Mouse (Mus musculus): ENCODE data around the gene Bricd5. TPM values are rescaled to one million over a fixed set of nuclear protein-coding genes. Genes with fewer than 3 reads are reported as not detected.
A peak's percentile ranks its signal among the peaks of the same experiment; 100 is the strongest.

Gene Bricd5
- polyA plus RNA-seq, 1 experiment from 2014 or later = 0.44 TPM

DNA sequence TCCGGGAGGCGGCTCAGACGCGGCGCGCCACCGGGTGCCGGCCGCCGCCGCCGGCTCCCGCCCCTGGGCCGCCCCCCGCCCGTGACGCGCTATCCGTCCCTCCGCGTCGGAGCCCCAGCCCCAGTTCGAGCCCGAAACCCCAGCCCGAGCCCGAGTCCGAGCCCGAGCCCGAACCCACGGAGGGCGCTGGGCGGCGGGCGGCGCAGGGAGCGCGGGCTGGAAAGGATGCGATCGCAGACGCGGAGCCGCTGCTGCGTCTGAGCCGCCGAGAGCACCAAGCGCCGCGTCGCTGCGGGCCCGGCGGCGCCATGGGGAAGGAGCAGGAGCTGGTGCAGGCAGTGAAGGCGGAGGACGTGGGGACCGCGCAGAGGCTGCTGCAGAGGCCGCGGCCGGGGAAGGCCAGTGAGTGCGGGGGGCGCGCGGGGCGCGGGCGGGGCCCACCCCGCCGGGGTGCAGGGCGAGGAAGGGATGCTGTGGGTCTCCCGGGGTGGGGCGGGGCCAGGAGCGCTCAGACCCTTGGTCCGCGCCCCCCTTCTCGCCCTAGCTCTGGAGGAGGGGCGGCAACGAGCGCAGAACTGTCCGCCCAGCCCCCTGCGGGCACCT, 15.1 kb downstream of the Bricd5 start:
- under 1% methylated on average over 68 of the region's 81 CpGs for WGBS
- peak overlapping the region; percentile 68 for H3K9ac ChIP-seq
- peaks cover 22% of the 10 kb centered on the region for H3K4me1 ChIP-seq
- 0 out of 2 replicates have a peak overlapping the region, but pooled peaks have one; percentile 34 for H3K27ac ChIP-seq (replicated peaks)
- peak overlapping the region; percentile 68 for H3K4me3 ChIP-seq (replicated peaks)
- ATAC-seq (ENCODE audit: insufficient number of reproducible peaks, low FRiP score, low TSS enrichment, low read depth) = peak; percentile 66
- H3K36me3 ChIP-seq = no peaks in the 10 kb centered on the region
- H3K9me3 ChIP-seq (replicated peaks) = no peaks in the 10 kb centered on the region
- H3K4me2 ChIP-seq (replicated peaks) = peak overlapping the region; percentile 98
- H3K27me3 ChIP-seq = peaks cover 23% of the 10 kb centered on the region

DNA sequence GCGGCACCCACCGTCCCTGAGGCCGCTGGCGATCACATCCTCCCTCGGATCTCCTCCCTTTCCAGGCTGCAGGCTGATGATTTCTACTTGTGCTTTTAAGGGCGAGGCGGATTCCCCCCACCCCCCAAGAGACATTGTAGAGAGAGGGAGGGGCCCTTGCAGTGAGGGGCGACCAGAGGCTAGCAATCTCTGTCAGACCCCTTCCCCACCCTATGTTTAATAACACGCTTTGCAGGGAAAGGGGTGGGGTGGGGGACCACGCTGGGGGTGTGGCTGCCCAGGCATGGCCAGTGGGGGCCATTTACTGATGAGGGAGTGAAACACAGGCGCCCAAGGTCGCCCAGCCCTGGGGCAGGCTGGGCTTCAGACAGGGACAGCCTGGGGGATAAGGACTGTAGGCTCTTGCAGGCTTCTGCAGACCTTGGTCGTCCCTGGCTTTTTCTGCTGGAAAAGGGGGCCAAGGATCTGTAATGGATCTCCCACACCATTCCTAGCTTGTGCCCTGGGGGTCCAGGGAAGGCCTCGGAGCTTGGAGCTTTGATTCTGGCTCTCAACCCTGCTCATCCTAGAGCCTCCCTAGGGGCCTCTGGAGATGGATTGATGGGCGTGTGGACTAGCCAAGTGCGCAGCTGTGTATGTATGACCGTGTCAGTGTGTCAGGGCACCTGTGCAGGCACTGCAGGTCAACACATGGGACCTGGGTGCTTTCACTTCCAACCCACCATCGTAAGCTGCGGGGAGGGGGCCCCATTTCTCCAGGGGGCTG, 15.8 kb downstream of the Bricd5 start:
- no peaks in the 10 kb centered on the region for H3K36me3 ChIP-seq
- peak overlapping the region; percentile 98 for H3K4me2 ChIP-seq (replicated peaks)
- H3K4me3 ChIP-seq (replicated peaks) = peak overlapping the region; percentile 68
- 21% methylated on average over 19 of the region's 19 CpGs for WGBS
- ATAC-seq (ENCODE audit: insufficient number of reproducible peaks, low FRiP score, low TSS enrichment, low read depth) = no peak
- peak overlapping the region; percentile 68 for H3K9ac ChIP-seq
- H3K27ac ChIP-seq (replicated peaks) = no peak overlapping the region
- H3K9me3 ChIP-seq (replicated peaks) = no peaks in the 10 kb centered on the region
- peaks cover 22% of the 10 kb centered on the region for H3K4me1 ChIP-seq
- H3K27me3 ChIP-seq = peaks cover 23% of the 10 kb centered on the region

- Histone ChIP-seq H3K4me2 (replicated peaks) (no peak overlapping the region), H3K27ac (replicated peaks) (no peak overlapping the region)
- WGBS = 78% methylated on average over 4 of the region's 4 CpGs
Observed at GRCm38 (mm10) chr17:24490399-24490798, 16.7 kb downstream of the Bricd5 start.

DNA sequence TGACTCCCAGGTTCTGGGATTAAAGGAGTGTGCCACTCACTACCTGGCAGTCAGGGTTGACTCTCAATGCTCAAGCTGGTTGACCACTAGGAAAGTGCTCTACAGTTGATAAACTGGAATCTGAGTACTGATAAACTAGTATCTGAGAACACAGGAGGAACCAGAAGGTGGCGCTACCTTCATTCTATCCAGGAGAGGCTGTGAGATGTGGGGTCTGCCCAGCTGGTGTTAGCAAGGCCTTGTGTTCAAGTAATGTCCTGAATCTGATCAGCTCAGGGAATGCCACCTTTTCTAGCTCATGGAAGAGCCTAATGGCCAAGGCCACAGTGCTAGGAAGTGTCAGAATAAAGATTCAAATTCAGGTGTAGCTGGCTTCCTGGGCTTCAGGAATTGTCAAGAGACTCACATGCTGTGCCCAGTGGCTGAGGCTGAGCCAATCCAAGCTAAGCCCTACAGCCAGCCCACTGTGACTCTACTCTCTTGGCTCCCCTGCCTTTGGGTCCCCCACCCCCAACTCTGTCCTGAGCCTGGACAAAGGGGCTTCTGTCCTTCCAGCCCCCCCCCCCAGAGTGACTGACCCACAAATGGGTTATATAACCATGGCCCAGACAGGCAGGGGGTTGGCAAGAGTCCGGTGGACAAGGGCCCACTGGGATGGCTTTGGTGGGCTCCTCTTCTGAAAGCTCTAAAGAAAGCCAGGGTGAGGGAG, 21.1 kb downstream of the Bricd5 start:
- Histone ChIP-seq H3K9me3 (replicated peaks) (no peaks in the 10 kb centered on the region), H3K27ac (replicated peaks) (no peak overlapping the region), H3K9ac (no peak overlapping the region), H3K4me1 (no peaks in the 10 kb centered on the region), H3K4me2 (replicated peaks) (no peak overlapping the region), H3K27me3 (peaks cover 6% of the 10 kb centered on the region), H3K36me3 (no peaks in the 10 kb centered on the region), H3K4me3 (replicated peaks) (no peak overlapping the region)
- whole genome bisulfite sequencing = 39% methylated on average over 2 of the region's 2 CpGs
- no peak for ATAC-seq (ENCODE audit: insufficient number of reproducible peaks, low FRiP score, low TSS enrichment, low read depth)

More at GRCm38 (mm10) chr17:24490399-24490798, 16.7 kb downstream of the Bricd5 start:
- ATAC-seq (ENCODE audit: insufficient number of reproducible peaks, low FRiP score, low TSS enrichment, low read depth) = no peak
- Histone ChIP-seq H3K36me3 (no peaks in the 10 kb centered on the region), H3K4me3 (replicated peaks) (no peak overlapping the region), H3K27me3 (peaks cover 23% of the 10 kb centered on the region), H3K9ac (no peak overlapping the region), H3K9me3 (replicated peaks) (no peaks in the 10 kb centered on the region), H3K4me1 (peaks cover 20% of the 10 kb centered on the region)

DNA sequence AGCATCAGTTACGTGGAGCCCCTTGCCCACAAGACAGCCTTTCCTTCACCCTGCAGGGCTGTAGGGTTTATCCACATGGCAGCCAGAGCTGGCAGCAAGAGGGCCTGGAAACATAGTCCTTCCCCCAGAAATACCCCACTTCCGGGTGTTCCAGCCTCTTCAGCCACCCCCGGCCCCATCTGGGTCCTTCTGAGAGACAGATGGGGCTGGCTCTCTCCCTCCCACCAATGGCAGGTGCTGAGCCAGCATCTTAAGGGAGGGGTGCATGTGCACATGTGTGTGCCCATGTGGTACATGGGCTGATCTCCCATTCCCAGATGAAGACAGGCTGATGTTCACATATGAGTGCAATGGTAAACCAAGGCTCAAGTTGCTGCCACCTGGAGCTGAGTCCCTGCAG, 21.8 kb downstream of the Bricd5 start:
- Histone ChIP-seq H3K9ac (no peak overlapping the region), H3K9me3 (replicated peaks) (no peaks in the 10 kb centered on the region), H3K4me1 (no peaks in the 10 kb centered on the region), H3K4me2 (replicated peaks) (no peak overlapping the region), H3K4me3 (replicated peaks) (no peak overlapping the region), H3K27me3 (no peaks in the 10 kb centered on the region), H3K27ac (replicated peaks) (no peak overlapping the region), H3K36me3 (no peaks in the 10 kb centered on the region)
- no peak for ATAC-seq (ENCODE audit: insufficient number of reproducible peaks, low FRiP score, low TSS enrichment, low read depth)
- WGBS = 62% methylated on average over 3 of the region's 3 CpGs

DNA sequence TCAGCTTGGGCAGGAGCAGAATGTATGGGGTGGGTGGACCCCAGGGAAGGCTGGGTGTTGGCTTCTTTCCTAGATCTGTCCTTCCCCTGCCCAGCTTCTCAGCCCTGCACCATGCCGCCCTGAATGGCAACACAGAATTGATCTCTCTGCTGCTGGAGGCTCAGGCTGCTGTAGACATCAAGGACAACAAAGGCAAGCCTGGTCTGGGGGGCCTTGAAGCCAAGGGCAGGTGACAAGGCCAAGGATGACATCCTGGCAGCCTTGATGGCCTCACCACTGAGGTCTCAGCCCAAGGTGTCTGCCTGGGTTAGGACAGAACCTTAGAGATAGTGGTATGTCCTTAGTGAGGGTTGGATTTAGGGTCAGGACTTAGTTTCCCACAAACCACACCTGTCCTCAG, 22.3 kb downstream of the Bricd5 start:
- H3K27me3 ChIP-seq = no peaks in the 10 kb centered on the region
- no peaks in the 10 kb centered on the region for H3K4me1 ChIP-seq
- H3K4me3 ChIP-seq (replicated peaks) = no peak overlapping the region
- 82% methylated on average over 1 of the region's 1 CpGs for WGBS
- H3K9ac ChIP-seq = no peak overlapping the region
- no peak for ATAC-seq (ENCODE audit: insufficient number of reproducible peaks, low FRiP score, low TSS enrichment, low read depth)
- H3K4me2 ChIP-seq (replicated peaks) = no peak overlapping the region
- no peaks in the 10 kb centered on the region for H3K36me3 ChIP-seq
- H3K27ac ChIP-seq (replicated peaks) = no peak overlapping the region
- H3K9me3 ChIP-seq (replicated peaks) = no peaks in the 10 kb centered on the region

DNA sequence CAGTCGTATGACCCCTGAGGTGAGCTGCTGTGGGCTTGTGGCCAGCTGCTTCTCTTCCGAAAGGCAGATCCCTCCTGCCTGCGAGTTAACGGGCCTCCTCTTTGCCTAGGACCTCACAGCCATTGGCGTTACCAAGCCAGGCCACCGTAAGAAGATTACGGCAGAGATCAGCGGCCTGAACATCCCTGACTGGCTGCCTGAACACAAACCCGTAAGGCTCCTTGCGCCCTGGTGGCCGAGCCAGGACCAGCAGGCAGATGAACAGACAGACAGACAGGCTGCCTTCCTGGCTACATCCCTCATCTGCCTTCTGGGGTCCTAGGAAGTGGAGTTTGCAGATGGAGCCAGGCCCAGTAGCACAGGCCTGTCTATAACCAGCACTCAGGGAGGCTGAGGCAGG, 28.5 kb downstream of the Bricd5 start:
- 0 out of 2 replicates have a peak, but pooled peaks cover 4% of the 10 kb centered on the region for H3K36me3 ChIP-seq
- H3K27ac ChIP-seq (replicated peaks) = no peak overlapping the region
- peaks cover 12% of the 10 kb centered on the region for H3K4me1 ChIP-seq
- no peak overlapping the region for H3K4me2 ChIP-seq (replicated peaks)
- H3K9ac ChIP-seq = no peak overlapping the region
- WGBS = 50% methylated on average over 11 of the region's 11 CpGs
- H3K27me3 ChIP-seq = no peaks in the 10 kb centered on the region
- no peaks in the 10 kb centered on the region for H3K9me3 ChIP-seq (replicated peaks)
- H3K4me3 ChIP-seq (replicated peaks) = no peak overlapping the region
- ATAC-seq (ENCODE audit: insufficient number of reproducible peaks, low FRiP score, low TSS enrichment, low read depth) = no peak

DNA sequence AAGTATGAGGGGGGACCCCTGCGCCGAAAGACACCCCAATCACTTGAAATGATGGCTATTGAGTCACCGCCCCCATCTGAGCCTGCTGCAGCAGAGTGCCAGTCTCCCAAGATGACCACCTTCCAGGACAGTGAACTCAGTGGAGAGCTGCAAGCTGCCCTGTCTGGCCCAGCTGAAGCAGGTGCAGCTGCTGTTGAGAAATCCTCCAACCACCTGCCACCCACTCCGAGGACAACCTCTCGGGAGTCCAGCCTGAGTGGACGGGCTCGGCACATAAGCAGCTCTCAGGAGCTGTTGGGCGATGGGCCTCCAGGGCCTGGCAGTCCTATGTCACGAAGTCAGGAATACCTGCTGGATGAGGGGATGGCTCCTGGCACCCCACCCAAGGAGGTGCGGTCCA, 30.4 kb downstream of the Bricd5 start:
- WGBS = 92% methylated on average over 10 of the region's 10 CpGs
- no peak overlapping the region for H3K27ac ChIP-seq (replicated peaks)
- no peak overlapping the region for H3K9ac ChIP-seq
- H3K4me1 ChIP-seq = peaks cover 19% of the 10 kb centered on the region
- peaks cover 10% of the 10 kb centered on the region for H3K36me3 ChIP-seq
- no peak for ATAC-seq (ENCODE audit: insufficient number of reproducible peaks, low FRiP score, low TSS enrichment, low read depth)
- H3K4me3 ChIP-seq (replicated peaks) = no peak overlapping the region
- no peaks in the 10 kb centered on the region for H3K27me3 ChIP-seq
- H3K4me2 ChIP-seq (replicated peaks) = no peak overlapping the region
- no peaks in the 10 kb centered on the region for H3K9me3 ChIP-seq (replicated peaks)

- no peak overlapping the region for H3K9ac ChIP-seq
- no peak overlapping the region for H3K4me3 ChIP-seq (replicated peaks)
- H3K9me3 ChIP-seq (replicated peaks) = no peaks in the 10 kb centered on the region
- peaks cover 23% of the 10 kb centered on the region for H3K36me3 ChIP-seq
- peaks cover 19% of the 10 kb centered on the region for H3K4me1 ChIP-seq
- ATAC-seq (ENCODE audit: insufficient number of reproducible peaks, low FRiP score, low TSS enrichment, low read depth) = no peak
- H3K4me2 ChIP-seq (replicated peaks) = no peak overlapping the region
- H3K27ac ChIP-seq (replicated peaks) = no peak overlapping the region
- no peaks in the 10 kb centered on the region for H3K27me3 ChIP-seq
- 90% methylated on average over 30 of the region's 30 CpGs for WGBS
Observed at GRCm38 (mm10) chr17:24505286-24505955, 31.7 kb downstream of the Bricd5 start.

- 28% methylated on average over 36 of the region's 36 CpGs for WGBS
- peak overlapping the region; percentile 19; the same call in 1 of the 2 replicates for H3K4me2 ChIP-seq (replicated peaks)
- ATAC-seq (ENCODE audit: insufficient number of reproducible peaks, low FRiP score, low TSS enrichment, low read depth) = no peak
- H3K4me1 ChIP-seq = peaks cover 19% of the 10 kb centered on the region
- H3K4me3 ChIP-seq (replicated peaks) = no peak overlapping the region; the same call in 1 of the 2 replicates
- H3K27ac ChIP-seq (replicated peaks) = no peak overlapping the region
- peaks cover 33% of the 10 kb centered on the region for H3K36me3 ChIP-seq
- no peaks in the 10 kb centered on the region for H3K9me3 ChIP-seq (replicated peaks)
- no peaks in the 10 kb centered on the region for H3K27me3 ChIP-seq
- H3K9ac ChIP-seq = no peak overlapping the region
Observed at GRCm38 (mm10) chr17:24506332-24507070, 32.8 kb downstream of the Bricd5 start.
